Mouse (Mus musculus): ENCODE data around the gene Aco2. TPM values are rescaled to one million over a fixed set of nuclear protein-coding genes. Genes with fewer than 3 reads are reported as not detected.
"Not testable (repeated sequence)": the region's sequence is repeated elsewhere in the genome, so short reads cannot be mapped to it uniquely, and the experiment has no call there.

Aco2 gene
- total and polyA plus RNA-seq, 2 experiments from 2014 or later = 257 to 412 TPM

GRCm38 (mm10) chr15:81904939-81905338, 32.8 kb downstream of the Aco2 start:
- DNase-seq (ENCODE audit: low spot score) (peak; percentile 71), ATAC-seq (ENCODE audit: low FRiP score) (no peak)
- Histone ChIP-seq H3K4me3 (ENCODE audit: low read depth, low read length) (no peak overlapping the region), H3K27ac (ENCODE audit: low read depth, low read length) (no peak overlapping the region), H3K36me3 (ENCODE audit: insufficient read depth, low read length) (peaks cover 54% of the 10 kb centered on the region), H3K9me3 (ENCODE audit: low read length) (no peaks in the 10 kb centered on the region), H3K4me2 (ENCODE audit: low read depth, low read length, poor library complexity, severe bottlenecking) (no peak overlapping the region), H3K27me3 (ENCODE audit: insufficient read depth, low read length) (no peaks in the 10 kb centered on the region), H3K9ac (replicated peaks; ENCODE audit: low read length, poor library complexity, severe bottlenecking) (no peak overlapping the region), H3K4me1 (ENCODE audit: insufficient read depth, low read length) (no peaks in the 10 kb centered on the region)
- 39% methylated on average over 2 of the region's 2 CpGs for WGBS
- TF ChIP-seq CTCF (IDR thresholded peaks at IDR 0.05) = peak; percentile 82

- no peaks in the 10 kb centered on the region for H3K27me3 ChIP-seq (ENCODE audit: insufficient read depth, low read length)
- H3K9ac ChIP-seq (replicated peaks; ENCODE audit: low read length, poor library complexity, severe bottlenecking) = no peak overlapping the region
- no peak for ATAC-seq (ENCODE audit: low FRiP score)
- no peak for TF ChIP-seq CTCF (IDR thresholded peaks at IDR 0.05)
- no peak for DNase-seq (ENCODE audit: low spot score)
- H3K4me2 ChIP-seq (ENCODE audit: low read depth, low read length, poor library complexity, severe bottlenecking) = no peak overlapping the region
- no peak overlapping the region for H3K4me3 ChIP-seq (ENCODE audit: low read depth, low read length)
- H3K27ac ChIP-seq (ENCODE audit: low read depth, low read length) = no peak overlapping the region
- peaks cover 74% of the 10 kb centered on the region for H3K36me3 ChIP-seq (ENCODE audit: insufficient read depth, low read length)
- H3K9me3 ChIP-seq (ENCODE audit: low read length) = no peaks in the 10 kb centered on the region
- no peaks in the 10 kb centered on the region for H3K4me1 ChIP-seq (ENCODE audit: insufficient read depth, low read length)
- WGBS = 94% methylated on average over 8 of the region's 8 CpGs
Observed at GRCm38 (mm10) chr15:81907953-81908352, 35.8 kb downstream of the Aco2 start.

GRCm38 (mm10) chr15:81908767-81909166, 36.7 kb downstream of the Aco2 start:
- not testable (repeated sequence) for H3K9me3 ChIP-seq (ENCODE audit: low read length); H3K9ac ChIP-seq (replicated peaks; ENCODE audit: low read length, poor library complexity, severe bottlenecking); ATAC-seq (ENCODE audit: low FRiP score); H3K4me2 ChIP-seq (ENCODE audit: low read depth, low read length, poor library complexity, severe bottlenecking); H3K4me3 ChIP-seq (ENCODE audit: low read depth, low read length); H3K4me1 ChIP-seq (ENCODE audit: insufficient read depth, low read length); DNase-seq (ENCODE audit: low spot score); H3K27ac ChIP-seq (ENCODE audit: low read depth, low read length); H3K27me3 ChIP-seq (ENCODE audit: insufficient read depth, low read length)
- TF ChIP-seq CTCF (IDR thresholded peaks at IDR 0.05) = peak; percentile 44
- H3K36me3 ChIP-seq (ENCODE audit: insufficient read depth, low read length) = peaks cover 77% of the 10 kb centered on the region
- 93% methylated on average over 4 of the region's 4 CpGs for WGBS

- Histone ChIP-seq H3K27ac (ENCODE audit: low read depth, low read length) (no peak overlapping the region), H3K27me3 (ENCODE audit: insufficient read depth, low read length) (no peaks in the 10 kb centered on the region), H3K9ac (replicated peaks; ENCODE audit: low read length, poor library complexity, severe bottlenecking) (no peak overlapping the region), H3K4me1 (ENCODE audit: insufficient read depth, low read length) (no peaks in the 10 kb centered on the region), H3K9me3 (ENCODE audit: low read length) (no peaks in the 10 kb centered on the region), H3K4me3 (ENCODE audit: low read depth, low read length) (no peak overlapping the region), H3K4me2 (ENCODE audit: low read depth, low read length, poor library complexity, severe bottlenecking) (no peak overlapping the region), H3K36me3 (ENCODE audit: insufficient read depth, low read length) (peaks cover 79% of the 10 kb centered on the region)
- no peak for ATAC-seq (ENCODE audit: low FRiP score)
- WGBS = 75% methylated on average over 2 of the region's 2 CpGs
- DNase-seq (ENCODE audit: low spot score) = no peak
- TF ChIP-seq CTCF (IDR thresholded peaks at IDR 0.05) = no peak
Observed at GRCm38 (mm10) chr15:81912498-81912897, 40.4 kb downstream of the Aco2 start.

GRCm38 (mm10) chr15:81914668-81915067, 42.6 kb downstream of the Aco2 start:
- Histone ChIP-seq H3K4me3 (ENCODE audit: low read depth, low read length) (no peak overlapping the region), H3K27ac (ENCODE audit: low read depth, low read length) (no peak overlapping the region), H3K4me2 (ENCODE audit: low read depth, low read length, poor library complexity, severe bottlenecking) (no peak overlapping the region), H3K9ac (replicated peaks; ENCODE audit: low read length, poor library complexity, severe bottlenecking) (no peak overlapping the region), H3K9me3 (ENCODE audit: low read length) (no peaks in the 10 kb centered on the region), H3K27me3 (ENCODE audit: insufficient read depth, low read length) (no peaks in the 10 kb centered on the region), H3K36me3 (ENCODE audit: insufficient read depth, low read length) (peaks cover 68% of the 10 kb centered on the region), H3K4me1 (ENCODE audit: insufficient read depth, low read length) (no peaks in the 10 kb centered on the region)
- WGBS = 94% methylated on average over 5 of the region's 5 CpGs
- ATAC-seq (ENCODE audit: low FRiP score) (no peak), DNase-seq (ENCODE audit: low spot score) (no peak)
- no peak for TF ChIP-seq CTCF (IDR thresholded peaks at IDR 0.05)

- peaks cover 58% of the 10 kb centered on the region for H3K36me3 ChIP-seq (ENCODE audit: insufficient read depth, low read length)
- no peak for DNase-seq (ENCODE audit: low spot score)
- no peak overlapping the region for H3K4me2 ChIP-seq (ENCODE audit: low read depth, low read length, poor library complexity, severe bottlenecking)
- H3K27me3 ChIP-seq (ENCODE audit: insufficient read depth, low read length) = no peaks in the 10 kb centered on the region
- H3K9me3 ChIP-seq (ENCODE audit: low read length) = no peaks in the 10 kb centered on the region
- no peak overlapping the region for H3K27ac ChIP-seq (ENCODE audit: low read depth, low read length)
- no peak overlapping the region for H3K4me3 ChIP-seq (ENCODE audit: low read depth, low read length)
- no peak for ATAC-seq (ENCODE audit: low FRiP score)
- no peaks in the 10 kb centered on the region for H3K4me1 ChIP-seq (ENCODE audit: insufficient read depth, low read length)
- no peak for TF ChIP-seq CTCF (IDR thresholded peaks at IDR 0.05)
- no peak overlapping the region for H3K9ac ChIP-seq (replicated peaks; ENCODE audit: low read length, poor library complexity, severe bottlenecking)
- 88% methylated on average over 5 of the region's 5 CpGs for WGBS
Observed at GRCm38 (mm10) chr15:81915663-81916062, 43.6 kb downstream of the Aco2 start.
